Mouse (Mus musculus): ENCODE measurements at regions not wholly inside any gene's neighbourhood (a gene's known extent, or its start where the extent isn't known, plus 50 kb on each side); places are given as distances from the start of the nearest gene placed in this dataset.

DNA sequence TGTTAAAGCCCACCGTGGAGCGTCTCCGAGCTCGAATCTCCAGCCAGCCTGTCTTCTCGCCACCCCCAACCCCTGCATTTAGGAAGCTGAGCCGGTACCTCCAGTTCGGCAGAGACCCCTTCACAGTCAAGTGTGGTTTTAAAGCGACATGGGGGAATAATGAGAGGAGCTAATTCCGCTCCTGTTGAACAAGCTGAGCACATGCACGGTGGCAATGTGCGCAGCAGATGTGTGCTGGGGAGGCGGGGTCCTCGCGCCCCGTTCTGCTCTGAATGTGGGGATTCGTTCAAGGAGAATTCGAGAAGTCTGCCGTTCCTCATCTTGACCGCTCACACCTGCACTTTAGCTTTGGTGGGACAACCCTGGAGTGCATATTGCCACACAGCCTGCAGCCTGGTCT lies 123.4 kb upstream of the Tbx3 start:
- no peaks in the 10 kb centered on the region for H3K27me3 ChIP-seq (ENCODE audit: control insufficient read depth, insufficient read depth, low read length)
- WGBS, result 69% methylated on average over 19 of the region's 19 CpGs
- H3K4me3 ChIP-seq (ENCODE audit: low read depth, low read length), result no peak overlapping the region
- no peak overlapping the region for H3K27ac ChIP-seq (ENCODE audit: low read depth, low read length)
- H3K4me2 ChIP-seq (ENCODE audit: low read depth), result no peak overlapping the region
- H3K9me3 ChIP-seq (ENCODE audit: control insufficient read depth, low read length), result no peaks in the 10 kb centered on the region
- H3K36me3 ChIP-seq (ENCODE audit: control insufficient read depth, insufficient read depth, low read length), result no peaks in the 10 kb centered on the region
- ATAC-seq (ENCODE audit: insufficient read depth, low FRiP score, low TSS enrichment), result no peak
- H3K4me1 ChIP-seq (ENCODE audit: control insufficient read depth, insufficient read depth, low read length), result no peaks in the 10 kb centered on the region
- DNase-seq (ENCODE audit: low spot score), result peak; percentile 38
- H3K9ac ChIP-seq (ENCODE audit: low read length), result no peak overlapping the region

DNA sequence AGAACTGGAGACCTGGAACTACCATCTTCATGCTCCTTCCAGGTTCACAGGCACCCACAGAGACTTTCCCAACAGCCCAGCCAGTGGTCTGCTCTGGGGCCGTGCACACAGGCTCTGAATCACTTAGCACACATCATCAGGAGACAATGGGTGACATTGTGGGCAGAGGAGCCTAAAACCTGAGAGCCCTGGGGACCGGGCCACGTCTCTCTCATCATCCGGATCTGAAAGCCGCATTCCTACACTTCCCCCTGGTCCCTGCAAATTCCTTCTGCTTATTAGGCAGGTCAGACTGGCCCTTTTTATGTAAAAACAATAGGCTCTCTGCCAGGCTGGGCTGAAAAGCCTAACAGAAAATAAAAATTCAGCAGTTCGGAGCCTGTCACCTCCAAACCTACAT lies 119.6 kb upstream of the Tbx3 start:
- ATAC-seq (ENCODE audit: insufficient read depth, low FRiP score, low TSS enrichment), result no peak
- Histone ChIP-seq H3K9ac (ENCODE audit: low read length) (no peak overlapping the region), H3K27ac (ENCODE audit: low read depth, low read length) (no peak overlapping the region), H3K4me3 (ENCODE audit: low read depth, low read length) (no peak overlapping the region), H3K4me1 (ENCODE audit: control insufficient read depth, insufficient read depth, low read length) (no peaks in the 10 kb centered on the region), H3K36me3 (ENCODE audit: control insufficient read depth, insufficient read depth, low read length) (no peaks in the 10 kb centered on the region), H3K4me2 (ENCODE audit: low read depth) (no peak overlapping the region), H3K9me3 (ENCODE audit: control insufficient read depth, low read length) (no peaks in the 10 kb centered on the region), H3K27me3 (ENCODE audit: control insufficient read depth, insufficient read depth, low read length) (no peaks in the 10 kb centered on the region)
- 52% methylated on average over 6 of the region's 6 CpGs for WGBS
- no peak for DNase-seq (ENCODE audit: low spot score)

GRCm38 (mm10) chr5:119553469-119553868 lies 117.0 kb upstream of the Tbx3 start:
- H3K27me3 ChIP-seq (ENCODE audit: control insufficient read depth, insufficient read depth, low read length), result no peaks in the 10 kb centered on the region
- no peaks in the 10 kb centered on the region for H3K36me3 ChIP-seq (ENCODE audit: control insufficient read depth, insufficient read depth, low read length)
- H3K9ac ChIP-seq (ENCODE audit: low read length), result no peak overlapping the region
- no peak overlapping the region for H3K4me3 ChIP-seq (ENCODE audit: low read depth, low read length)
- H3K27ac ChIP-seq (ENCODE audit: low read depth, low read length), result no peak overlapping the region
- 36% methylated on average over 5 of the region's 5 CpGs for WGBS
- H3K4me1 ChIP-seq (ENCODE audit: control insufficient read depth, insufficient read depth, low read length), result no peaks in the 10 kb centered on the region
- ATAC-seq (ENCODE audit: insufficient read depth, low FRiP score, low TSS enrichment) (no peak), DNase-seq (ENCODE audit: low spot score) (no peak)
- no peak overlapping the region for H3K4me2 ChIP-seq (ENCODE audit: low read depth)
- no peaks in the 10 kb centered on the region for H3K9me3 ChIP-seq (ENCODE audit: control insufficient read depth, low read length)

DNA sequence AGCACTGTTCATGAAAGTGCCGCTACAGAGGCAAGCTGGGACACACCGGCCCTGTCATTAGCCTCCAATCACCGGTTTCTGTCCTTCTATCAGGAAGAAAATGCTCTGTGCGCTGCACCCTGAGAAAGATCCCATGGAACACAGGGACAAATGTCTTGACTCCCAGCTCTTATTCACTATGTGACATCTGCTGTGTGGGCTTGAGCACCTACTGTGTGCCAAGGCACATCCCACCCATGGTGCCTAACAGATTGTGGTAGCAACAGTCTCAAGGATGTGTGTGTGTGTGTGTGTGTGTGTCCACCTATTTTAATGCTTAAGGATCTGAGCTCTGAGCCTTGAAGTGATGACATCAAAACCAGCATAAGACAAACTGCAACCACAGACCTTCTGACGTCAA lies 113.4 kb upstream of the Tbx3 start:
- H3K4me2 ChIP-seq (ENCODE audit: low read depth), result no peak overlapping the region
- H3K9ac ChIP-seq (ENCODE audit: low read length), result no peak overlapping the region
- DNase-seq (ENCODE audit: low spot score) (no peak), ATAC-seq (ENCODE audit: insufficient read depth, low FRiP score, low TSS enrichment) (no peak)
- no peaks in the 10 kb centered on the region for H3K4me1 ChIP-seq (ENCODE audit: control insufficient read depth, insufficient read depth, low read length)
- 60% methylated on average over 5 of the region's 5 CpGs for WGBS
- H3K9me3 ChIP-seq (ENCODE audit: control insufficient read depth, low read length), result no peaks in the 10 kb centered on the region
- no peak overlapping the region for H3K27ac ChIP-seq (ENCODE audit: low read depth, low read length)
- H3K27me3 ChIP-seq (ENCODE audit: control insufficient read depth, insufficient read depth, low read length), result no peaks in the 10 kb centered on the region
- no peak overlapping the region for H3K4me3 ChIP-seq (ENCODE audit: low read depth, low read length)
- no peaks in the 10 kb centered on the region for H3K36me3 ChIP-seq (ENCODE audit: control insufficient read depth, insufficient read depth, low read length)

DNA sequence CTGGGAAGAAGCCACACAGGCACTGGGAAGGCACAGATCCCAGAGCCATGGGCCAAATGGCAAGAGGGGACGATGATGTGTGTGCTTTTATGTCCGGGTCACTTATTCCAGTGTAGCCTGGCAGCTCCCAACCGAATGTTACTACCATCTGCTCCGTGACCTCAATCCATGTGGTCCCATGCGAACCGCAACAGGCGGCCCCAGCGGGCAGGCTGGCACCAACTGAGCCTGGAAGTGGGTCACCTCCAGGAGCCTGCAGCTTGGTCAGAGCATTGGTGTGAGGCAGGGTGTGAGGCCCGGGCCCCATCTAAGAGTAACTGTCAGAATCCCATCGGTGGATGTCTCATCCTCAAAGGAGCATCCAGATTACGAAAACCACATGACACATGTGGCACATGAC lies 110.8 kb upstream of the Tbx3 start:
- no peak overlapping the region for H3K4me3 ChIP-seq (ENCODE audit: low read depth, low read length)
- peaks cover 9% of the 10 kb centered on the region for H3K4me1 ChIP-seq (ENCODE audit: control insufficient read depth, insufficient read depth, low read length)
- ATAC-seq (ENCODE audit: insufficient read depth, low FRiP score, low TSS enrichment), result no peak
- H3K27ac ChIP-seq (ENCODE audit: low read depth, low read length), result no peak overlapping the region
- no peak for DNase-seq (ENCODE audit: low spot score)
- H3K36me3 ChIP-seq (ENCODE audit: control insufficient read depth, insufficient read depth, low read length), result no peaks in the 10 kb centered on the region
- 83% methylated on average over 11 of the region's 11 CpGs for WGBS
- no peak overlapping the region for H3K4me2 ChIP-seq (ENCODE audit: low read depth)
- H3K9ac ChIP-seq (ENCODE audit: low read length), result no peak overlapping the region
- no peaks in the 10 kb centered on the region for H3K9me3 ChIP-seq (ENCODE audit: control insufficient read depth, low read length)
- H3K27me3 ChIP-seq (ENCODE audit: control insufficient read depth, insufficient read depth, low read length), result no peaks in the 10 kb centered on the region

GRCm38 (mm10) chr5:119560392-119560791 lies 110.1 kb upstream of the Tbx3 start:
- no peaks in the 10 kb centered on the region for H3K27me3 ChIP-seq (ENCODE audit: control insufficient read depth, insufficient read depth, low read length)
- no peak overlapping the region for H3K27ac ChIP-seq (ENCODE audit: low read depth, low read length)
- no peak overlapping the region for H3K9ac ChIP-seq (ENCODE audit: low read length)
- H3K4me1 ChIP-seq (ENCODE audit: control insufficient read depth, insufficient read depth, low read length), result peaks cover 9% of the 10 kb centered on the region
- ATAC-seq (ENCODE audit: insufficient read depth, low FRiP score, low TSS enrichment) (no peak), DNase-seq (ENCODE audit: low spot score) (no peak)
- WGBS, result 95% methylated on average over 5 of the region's 5 CpGs
- no peaks in the 10 kb centered on the region for H3K36me3 ChIP-seq (ENCODE audit: control insufficient read depth, insufficient read depth, low read length)
- no peak overlapping the region for H3K4me3 ChIP-seq (ENCODE audit: low read depth, low read length)
- no peaks in the 10 kb centered on the region for H3K9me3 ChIP-seq (ENCODE audit: control insufficient read depth, low read length)
- H3K4me2 ChIP-seq (ENCODE audit: low read depth), result no peak overlapping the region

DNA sequence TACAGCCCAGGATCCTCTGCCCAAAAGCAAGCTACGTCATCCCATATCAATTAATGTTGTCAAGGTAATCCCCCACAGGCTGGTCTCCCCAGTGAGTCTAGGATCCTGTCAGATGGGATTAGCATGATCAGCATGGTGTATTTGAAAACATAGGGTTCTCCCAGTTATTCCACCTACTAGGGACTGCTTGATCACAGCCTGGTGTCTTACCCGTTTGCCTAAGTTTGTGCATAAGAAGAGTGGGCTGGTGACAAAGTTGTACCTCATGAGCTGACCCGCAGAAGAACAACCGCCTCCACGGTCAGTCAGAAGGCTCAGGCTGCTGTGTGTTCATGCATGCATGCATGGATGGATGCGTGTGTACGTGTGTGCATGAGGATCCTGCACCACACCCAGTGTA lies 108.9 kb upstream of the Tbx3 start:
- Histone ChIP-seq H3K4me1 (ENCODE audit: control insufficient read depth, insufficient read depth, low read length) (peaks cover 9% of the 10 kb centered on the region), H3K36me3 (ENCODE audit: control insufficient read depth, insufficient read depth, low read length) (no peaks in the 10 kb centered on the region), H3K27me3 (ENCODE audit: control insufficient read depth, insufficient read depth, low read length) (no peaks in the 10 kb centered on the region), H3K4me2 (ENCODE audit: low read depth) (no peak overlapping the region), H3K9me3 (ENCODE audit: control insufficient read depth, low read length) (no peaks in the 10 kb centered on the region), H3K9ac (ENCODE audit: low read length) (no peak overlapping the region), H3K27ac (ENCODE audit: low read depth, low read length) (no peak overlapping the region), H3K4me3 (ENCODE audit: low read depth, low read length) (no peak overlapping the region)
- WGBS, result 90% methylated on average over 7 of the region's 7 CpGs
- no peak for ATAC-seq (ENCODE audit: insufficient read depth, low FRiP score, low TSS enrichment)
- no peak for DNase-seq (ENCODE audit: low spot score)

DNA sequence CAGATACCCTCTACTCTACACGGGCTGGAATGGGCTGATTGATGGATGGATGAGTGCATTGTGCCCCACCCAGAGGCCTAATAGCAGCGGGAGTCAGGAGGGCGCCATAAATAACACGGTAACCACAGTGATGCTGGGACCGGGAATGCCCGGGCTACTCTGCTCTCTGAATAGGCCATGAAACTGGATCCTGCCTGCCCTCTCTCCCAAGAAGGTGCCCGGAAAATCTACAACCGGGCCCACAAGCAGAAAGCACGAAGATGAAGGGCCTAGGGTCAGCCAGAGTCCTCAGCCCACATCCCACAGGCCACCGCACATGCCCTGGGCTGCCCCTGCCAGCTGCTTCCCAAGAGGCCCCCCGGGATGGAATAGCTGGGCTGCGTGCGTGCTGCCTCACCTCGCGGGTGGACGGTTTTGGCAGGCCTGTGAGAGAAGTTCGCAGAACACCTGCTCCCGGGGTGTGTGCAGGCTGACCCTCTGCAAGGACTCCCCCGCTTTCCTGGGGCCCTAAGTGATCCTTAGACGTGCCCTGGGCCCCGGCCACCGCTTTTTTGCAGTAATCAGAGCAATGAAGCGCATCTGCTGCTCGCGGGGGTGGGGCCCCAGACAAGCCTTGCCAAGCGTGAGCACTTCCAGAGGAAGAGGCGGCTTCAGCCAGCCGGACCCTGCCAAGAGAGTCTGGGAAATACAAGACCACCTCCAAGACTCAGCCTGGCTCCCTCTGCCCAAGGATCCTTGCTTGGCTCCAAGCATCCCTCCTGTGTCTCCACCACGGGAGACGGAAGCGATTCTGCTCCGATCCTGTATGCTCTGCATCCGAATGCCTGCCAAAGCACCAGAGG lies 106.7 kb upstream of the Tbx3 start:
- no peak for ATAC-seq (ENCODE audit: insufficient read depth, low FRiP score, low TSS enrichment)
- no peak overlapping the region for H3K27ac ChIP-seq (ENCODE audit: low read depth, low read length)

GRCm38 (mm10) chr5:119567639-119568038 lies 102.8 kb upstream of the Tbx3 start:
- no peak overlapping the region for H3K4me3 ChIP-seq (ENCODE audit: low read depth, low read length)
- WGBS, result 88% methylated on average over 11 of the region's 11 CpGs

More for the DNA sequence above, 106.7 kb upstream of the Tbx3 start:
- Histone ChIP-seq H3K36me3 (ENCODE audit: control insufficient read depth, insufficient read depth, low read length) (no peaks in the 10 kb centered on the region), H3K9ac (ENCODE audit: low read length) (peak overlapping the region; percentile 29), H3K27me3 (ENCODE audit: control insufficient read depth, insufficient read depth, low read length) (no peaks in the 10 kb centered on the region), H3K9me3 (ENCODE audit: control insufficient read depth, low read length) (no peaks in the 10 kb centered on the region), H3K4me1 (ENCODE audit: control insufficient read depth, insufficient read depth, low read length) (peaks cover 9% of the 10 kb centered on the region), H3K4me3 (ENCODE audit: low read depth, low read length) (no peak overlapping the region), H3K4me2 (ENCODE audit: low read depth) (peak overlapping the region; percentile 30)
- 7% methylated on average over 33 of the region's 33 CpGs for WGBS
- peak; percentile 49 for DNase-seq (ENCODE audit: low spot score)

More at GRCm38 (mm10) chr5:119567639-119568038, 102.8 kb upstream of the Tbx3 start:
- no peak overlapping the region for H3K9ac ChIP-seq (ENCODE audit: low read length)
- no peak overlapping the region for H3K27ac ChIP-seq (ENCODE audit: low read depth, low read length)
- H3K36me3 ChIP-seq (ENCODE audit: control insufficient read depth, insufficient read depth, low read length), result no peaks in the 10 kb centered on the region
- H3K27me3 ChIP-seq (ENCODE audit: control insufficient read depth, insufficient read depth, low read length), result no peaks in the 10 kb centered on the region
- H3K4me1 ChIP-seq (ENCODE audit: control insufficient read depth, insufficient read depth, low read length), result peaks cover 9% of the 10 kb centered on the region
- DNase-seq (ENCODE audit: low spot score), result no peak
- H3K4me2 ChIP-seq (ENCODE audit: low read depth), result no peak overlapping the region
- no peak for ATAC-seq (ENCODE audit: insufficient read depth, low FRiP score, low TSS enrichment)
- 0 out of 2 replicates have a peak, but pooled peaks cover 2% of the 10 kb centered on the region for H3K9me3 ChIP-seq (ENCODE audit: control insufficient read depth, low read length)

Measured in neural tube, embryonic 11.5 days (tissue).